Mouse (Mus musculus): ENCODE measurements around the gene Mag.

GRCm38 (mm10) chr7:30890681-30891080, 24.0 kb downstream of the Mag start:
- TF ChIP-seq CTCF (conservative IDR thresholded peaks at IDR 0.05; ENCODE audit: insufficient read depth, insufficient read length, low read depth, low read length) (no peak), POLR2A (IDR thresholded peaks at IDR 0.05; ENCODE audit: low read depth, low read length) (no peak)
